Mouse (Mus musculus) hematopoietic multipotent progenitor cell, adult 10-12 weeks (in vitro differentiated cells): ENCODE data around the gene Npl. TPM values are rescaled to one million over a fixed set of nuclear protein-coding genes. Genes with fewer than 3 reads are reported as not detected.

Source experiments
- polyA plus RNA-seq: library from polyadenylated mRNA; stranded (reverse); fragments of >175 nt; gene quantifications from 2 replicates; pipeline ENCODE4 v1.2.3, GENCODE M21; 2012; ENCODE audit warnings: low replicate concordance

Npl gene
- polyA plus RNA-seq, result 0.40 and 0.45 TPM in 2 replicates

DNA sequence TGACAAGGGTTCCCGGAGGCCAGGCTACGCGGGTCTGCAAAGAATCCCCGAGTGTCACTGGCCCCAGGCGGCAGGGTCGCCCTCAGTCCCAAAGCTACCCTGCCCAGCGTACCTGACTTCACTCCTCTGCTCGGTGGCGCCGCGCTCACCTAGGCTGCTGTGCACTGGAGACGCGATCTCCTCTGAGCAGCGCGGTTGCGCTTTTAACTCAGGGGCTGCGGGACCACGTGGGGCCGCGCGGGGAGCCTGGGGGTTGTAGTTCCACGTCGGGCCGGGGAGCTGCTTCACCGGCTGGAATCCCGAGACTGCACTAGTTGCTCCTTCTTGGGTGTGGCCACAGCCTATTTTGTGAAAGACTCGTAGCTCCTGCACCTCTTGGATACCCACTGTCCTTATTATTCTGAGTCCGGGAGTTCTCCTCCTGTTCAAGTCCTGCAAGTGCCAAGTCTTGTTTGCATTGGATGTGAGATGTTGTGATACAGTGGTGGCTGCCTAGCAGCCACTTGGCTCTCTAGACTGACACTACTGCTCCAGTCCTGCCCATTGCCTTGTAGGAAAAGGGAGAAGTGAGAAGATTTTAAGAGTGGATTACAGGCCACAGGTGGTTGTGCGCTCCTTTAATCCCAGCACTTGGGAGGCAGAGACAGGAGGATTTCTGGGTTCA, at the start of gene Npl:
TSS of gene Npl (minus strand) at position 510 of the 664 bp plus-strand sequence.

DNA sequence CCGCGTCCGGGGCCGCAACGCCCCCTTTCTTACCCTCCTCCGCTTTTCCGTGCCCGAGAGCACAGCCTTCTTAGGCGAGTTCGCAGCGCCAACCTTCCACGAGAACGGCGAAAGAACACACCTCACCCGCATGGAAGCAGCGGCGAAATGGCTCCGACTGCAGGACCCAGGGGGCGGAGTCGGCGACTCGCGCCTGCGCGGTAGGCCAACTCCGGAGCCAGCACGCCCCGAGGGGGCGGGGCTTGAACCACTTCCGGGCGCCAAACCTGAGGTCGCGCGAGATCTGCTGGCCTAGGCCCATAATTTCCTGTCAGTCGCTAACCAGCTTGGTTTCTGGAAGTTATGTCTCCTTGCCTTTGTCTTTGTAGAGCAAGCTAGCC, 62.4 kb downstream of the Npl start, which contains the start of gene Dhx9:
TSS of gene Dhx9 (minus strand) at position 161 of the 380 bp plus-strand sequence.

Other genes starting within 250 kb of the Npl start
- gene Lamc1, start 217.3 kb downstream of the Npl start, polyA plus RNA-seq, result 4.0 and 5.0 TPM in 2 replicates
- 0.79 and 2.3 TPM in 2 replicates for gene Shcbp1l, start 124.9 kb downstream of the Npl start, polyA plus RNA-seq
- 7.2 and 26.3 TPM in 2 replicates for gene Dhx9, start 62.4 kb downstream of the Npl start, polyA plus RNA-seq
- not detected in 2 replicates for gene Rgs8, start 103.0 kb upstream of the Npl start, polyA plus RNA-seq
- 0.93 and 1.3 TPM in 2 replicates for gene Rgs16, start 190.3 kb upstream of the Npl start, polyA plus RNA-seq
- 5.2 and 6.1 TPM in 2 replicates for gene Rnasel, start 199.4 kb upstream of the Npl start, polyA plus RNA-seq